Mouse (Mus musculus): Measurements from ENCODE around the gene Cypt2. TPM values are rescaled to one million over a fixed set of nuclear protein-coding genes. Genes with fewer than 3 reads are reported as not detected.
"Not testable (repeated sequence)": the region's sequence is repeated elsewhere in the genome, so short reads cannot be mapped to it uniquely, and the experiment has no call there.

Cypt2 gene
- polyA plus RNA-seq (2016; fragmentation: Nextera tagmentation; extraction: Ambion mirVana), result not detected in 2 replicates

GRCm38 (mm10) chrX:105499472-105499871 lies at the start of gene Cypt2:
Gene Cypt2 (plus strand): TSS chrX:105499772.
- H3K27me3 ChIP-seq (ENCODE audit: low read depth, poor library complexity, severe bottlenecking), result peaks cover 58% of the 10 kb centered on the region
- H3K27ac ChIP-seq (replicated peaks); H3K4me3 ChIP-seq; H3K4me1 ChIP-seq; H3K36me3 ChIP-seq; DNase-seq (ENCODE audit: low spot score); H3K9me3 ChIP-seq (replicated peaks): not testable (repeated sequence)
- 87% methylated on average over 4 of the region's 4 CpGs for WGBS

GRCm38 (mm10) chrX:105546234-105546633 lies 46.7 kb downstream of the Cypt2 start:
- H3K27ac ChIP-seq (replicated peaks), result no peak overlapping the region
- H3K4me1 ChIP-seq, result no peaks in the 10 kb centered on the region
- H3K36me3 ChIP-seq, result no peaks in the 10 kb centered on the region
- peaks cover 27% of the 10 kb centered on the region for H3K27me3 ChIP-seq (ENCODE audit: low read depth, poor library complexity, severe bottlenecking)
- H3K9me3 ChIP-seq (replicated peaks), result no peaks in the 10 kb centered on the region
- no peak overlapping the region for H3K4me3 ChIP-seq
- 68% methylated on average over 6 of the region's 6 CpGs for WGBS
- DNase-seq (ENCODE audit: low spot score), result no peak
